Mouse (Mus musculus) heart, embryonic 14.5 days (tissue): Measurements from ENCODE around the gene Fmod. TPM values are rescaled to one million over a fixed set of nuclear protein-coding genes. Genes with fewer than 3 reads are reported as not detected.

Experiments
- ATAC-seq: fragments of 200-750 bp; cut with Nextera tagmentation; 2 replicates; pipeline ENCODE4 v1.8.0; 2017; ENCODE audit warnings: low read depth, moderate TSS enrichment; ENCODE audit not compliant: insufficient number of reproducible peaks, insufficient read depth, low FRiP score
- H3K27ac ChIP-seq, 2 experiments: fragments of 200-500 bp in 1 of 2; fragments of 300-500 bp in 1 of 2; sonication (generic) in 1 of 2; replicated peaks in 1 of 2; 2 replicates each; pipeline ENCODE4 v1.5.1; 2012 to 2014; ENCODE audit warnings: low read depth in 2 of 2, low read length in 2 of 2, control low read depth in 1 of 2, mild to moderate bottlenecking in 1 of 2, mixed read lengths in 1 of 2; ENCODE audit not compliant: control insufficient read depth in 1 of 2, insufficient read depth in 1 of 2
- H3K27me3 ChIP-seq: fragments of 300-500 bp; sonication (generic); 2 replicates; pipeline ENCODE4 v1.6.1; 2014; ENCODE audit warnings: mild to moderate bottlenecking, low read length, control low read depth; ENCODE audit not compliant: control insufficient read depth, insufficient read depth
- H3K36me3 ChIP-seq: fragments of 300-500 bp; sonication (generic); 2 replicates; pipeline ENCODE4 v1.6.1; 2014; ENCODE audit warnings: mild to moderate bottlenecking, control low read depth, low read length, mixed read lengths; ENCODE audit not compliant: control insufficient read depth, insufficient read depth
- H3K4me1 ChIP-seq, 2 experiments: fragments of 200-500 bp in 1 of 2; fragments of 300-500 bp in 1 of 2; sonication (generic) in 1 of 2; 2 replicates each; pipeline ENCODE4 v1.6.1; 2012 to 2014; ENCODE audit warnings: low read length in 2 of 2, control low read depth in 1 of 2, mixed read lengths in 1 of 2; ENCODE audit not compliant: control insufficient read depth in 2 of 2, insufficient read depth in 2 of 2
- H3K4me2 ChIP-seq: fragments of 300-500 bp; sonication (generic); 2 replicates; pipeline ENCODE4 v1.6.1; 2014; ENCODE audit warnings: mild to moderate bottlenecking, low read length
- H3K4me3 ChIP-seq, 2 experiments: fragments of 200-500 bp in 1 of 2; fragments of 300-500 bp in 1 of 2; sonication (generic) in 1 of 2; 2 replicates each; pipeline ENCODE4 v1.5.1; 2012 to 2014; ENCODE audit warnings: low read length in 2 of 2, mild to moderate bottlenecking in 2 of 2, control low read depth in 1 of 2, low read depth in 1 of 2, moderate library complexity in 1 of 2; ENCODE audit not compliant: control insufficient read depth in 1 of 2, insufficient read depth in 1 of 2
- H3K9ac ChIP-seq: fragments of 300-500 bp; sonication (generic); 2 replicates; pipeline ENCODE4 v1.6.1; 2014; ENCODE audit warnings: mild to moderate bottlenecking, low read length
- H3K9me3 ChIP-seq: fragments of 300-500 bp; sonication (generic); 2 replicates; pipeline ENCODE4 v1.6.1; 2016; ENCODE audit warnings: low read length, control low read depth; ENCODE audit not compliant: control insufficient read depth
- WGBS: fragments of 180-500 bp; shearing (Covaris S2); extraction: QIAGEN DNeasy Blood & Tissue Kit; methylation state at CpG from one replicate; pipeline ENCODE4 v1.1.7; 2014; 5-methylcytosine and 5-hydroxymethylcytosine counted together
- polyA plus RNA-seq: library from polyadenylated mRNA; unstranded; fragments of >200 nt; fragmentation: Nextera tagmentation; extraction: Ambion mirVana; gene quantifications from 2 replicates; pipeline ENCODE4 v1.2.1, GENCODE M21; 2014

Gene Fmod
- polyA plus RNA-seq, 1 experiment from 2014 or later = 18.0 TPM

GRCm38 (mm10) chr1:134082987-134083516, 46.0 kb downstream of the Fmod start:
- peak; percentile 41 for ATAC-seq
- no peaks in the 10 kb centered on the region for H3K9me3 ChIP-seq
- 10% methylated on average over 11 of the region's 11 CpGs for WGBS

GRCm38 (mm10) chr1:134083676-134084075, 46.6 kb downstream of the Fmod start:
- Histone ChIP-seq H3K4me3 (no peak overlapping the region), H3K27ac (peak overlapping the region; percentile 93 to 98), H3K27me3 (no peaks in the 10 kb centered on the region), H3K36me3 (no peaks in the 10 kb centered on the region), H3K9me3 (no peaks in the 10 kb centered on the region), H3K4me1 (peaks cover 44 to 55% of the 10 kb centered on the region in 2 experiments), H3K4me2 (peak overlapping the region; percentile 38), H3K9ac (peak overlapping the region; percentile 60)
- 73% methylated on average over 8 of the region's 8 CpGs for WGBS
- no peak for ATAC-seq

More at GRCm38 (mm10) chr1:134082987-134083516, 46.0 kb downstream of the Fmod start:
- no peaks in the 10 kb centered on the region for H3K36me3 ChIP-seq
- H3K27me3 ChIP-seq = no peaks in the 10 kb centered on the region
- H3K9ac ChIP-seq = peak overlapping the region; percentile 60
- peaks cover 45 to 55% of the 10 kb centered on the region in 2 experiments for H3K4me1 ChIP-seq
- peak overlapping the region; percentile 38 for H3K4me2 ChIP-seq
- H3K27ac ChIP-seq = peak overlapping the region; percentile 93 to 98
- H3K4me3 ChIP-seq = no peak overlapping the region

GRCm38 (mm10) chr1:134084128-134084527, 47.1 kb downstream of the Fmod start:
- Histone ChIP-seq H3K4me1 (peaks cover 44 to 55% of the 10 kb centered on the region in 2 experiments), H3K27me3 (no peaks in the 10 kb centered on the region), H3K36me3 (no peaks in the 10 kb centered on the region), H3K4me2 (no peak overlapping the region), H3K9ac (peak overlapping the region; percentile 60; the same call in 1 of the 2 replicates), H3K4me3 (no peak overlapping the region), H3K27ac (peak overlapping the region; percentile 93 to 98), H3K9me3 (no peaks in the 10 kb centered on the region)
- no peak for ATAC-seq
- WGBS = 81% methylated on average over 3 of the region's 3 CpGs

- Histone ChIP-seq H3K4me1 (peaks cover 35 to 43% of the 10 kb centered on the region in 2 experiments), H3K4me3 (no peak overlapping the region), H3K27me3 (no peaks in the 10 kb centered on the region), H3K4me2 (no peak overlapping the region), H3K9me3 (no peaks in the 10 kb centered on the region), H3K36me3 (no peaks in the 10 kb centered on the region), H3K27ac (peak overlapping the region; percentile 53 to 81; a peak in 3 of 4 replicates), H3K9ac (peak overlapping the region; percentile 67; the same call in 1 of the 2 replicates)
- 46% methylated on average over 3 of the region's 3 CpGs for WGBS
- no peak for ATAC-seq
Observed at GRCm38 (mm10) chr1:134086017-134086416, 49.0 kb downstream of the Fmod start.

GRCm38 (mm10) chr1:134086811-134087398, 49.9 kb downstream of the Fmod start:
- Histone ChIP-seq H3K9me3 (no peaks in the 10 kb centered on the region), H3K4me2 (peak overlapping the region; percentile 55), H3K36me3 (no peaks in the 10 kb centered on the region), H3K9ac (peak overlapping the region; percentile 67), H3K4me1 (peaks cover 35 to 43% of the 10 kb centered on the region in 2 experiments), H3K27ac (peak overlapping the region; percentile 53 to 81), H3K27me3 (no peaks in the 10 kb centered on the region), H3K4me3 (peak overlapping the region; percentile 6 to 9; a peak in 2 of 4 replicates)
- no peak for ATAC-seq
- WGBS = 10% methylated on average over 16 of the region's 16 CpGs

GRCm38 (mm10) chr1:134089074-134089473, 52.0 kb downstream of the Fmod start:
- Histone ChIP-seq H3K36me3 (no peaks in the 10 kb centered on the region), H3K9ac (no peak overlapping the region), H3K27me3 (no peaks in the 10 kb centered on the region), H3K4me3 (no peak overlapping the region), H3K4me2 (no peak overlapping the region), H3K9me3 (no peaks in the 10 kb centered on the region), H3K4me1 (peaks cover 33 to 40% of the 10 kb centered on the region in 2 experiments), H3K27ac (no peak overlapping the region)
- no peak for ATAC-seq
- WGBS = 89% methylated on average over 7 of the region's 7 CpGs

- Histone ChIP-seq H3K4me2 (no peak overlapping the region), H3K36me3 (no peaks in the 10 kb centered on the region), H3K4me3 (no peak overlapping the region), H3K9ac (no peak overlapping the region), H3K27me3 (no peaks in the 10 kb centered on the region), H3K27ac (peak overlapping the region; percentile 91 to 93), H3K4me1 (peaks cover 36 to 42% of the 10 kb centered on the region in 2 experiments), H3K9me3 (no peaks in the 10 kb centered on the region)
- WGBS = 92% methylated on average over 3 of the region's 3 CpGs
- no peak for ATAC-seq
Observed at GRCm38 (mm10) chr1:134091851-134092250, 54.8 kb downstream of the Fmod start.
